Mouse (Mus musculus) T-helper 17 cell (primary cell): Measurements from ENCODE around the gene Rsrc1.

Experiments used
- in situ Hi-C, 2 experiments: fragments of 300-600 bp; cut with MboI, MseI; formaldehyde crosslinking; loops; 1 replicate in 1 of 2; 2 replicates in 1 of 2; pipeline ENCODE4 v1.15.1; 2025; ENCODE audit warnings: high pct_unique_total_duplicates in 2 of 2

The Rsrc1 gene

GRCm38 (mm10) chr3:67358376-67358775, 377.2 kb downstream of the Rsrc1 start:
- in situ Hi-C loops, result loop anchor here (10.0 to 25.0 kb wide), 5 partner anchors 66 to 704 kb away; partner anchors contain the start of genes Rsrc1 (in 1 of the 2), Schip1 (in 1 of the 2) and Shox2 (in 1 of the 2)

- in situ Hi-C loops, result loop anchor here in 1 of 2 experiments (25.0 kb wide), 1 partner anchor 696 kb away; the partner anchor contains the start of gene Schip1
These were observed 385.1 kb downstream of the Rsrc1 start for GRCm38 (mm10) chr3:67366087-67366892.

- in situ Hi-C loops, result loop anchor here in 1 of 2 experiments (25.0 kb wide), 1 partner anchor 695 kb away; the partner anchor contains the start of gene Schip1
These were observed 386.3 kb downstream of the Rsrc1 start for GRCm38 (mm10) chr3:67367481-67367880.

- in situ Hi-C loops, result loop anchor here (5.0 to 25.0 kb wide), 4 partner anchors 58 to 693 kb away; partner anchors contain the start of genes Gfm1 (in 1 of the 2) and Schip1 (in 1 of the 2)
These were observed 388.4 kb downstream of the Rsrc1 start for GRCm38 (mm10) chr3:67369407-67370079.

- in situ Hi-C loops, result loop anchor here (5.0 to 25.0 kb wide), 4 partner anchors 55 to 690 kb away; partner anchors contain the start of genes Gfm1 (in 1 of the 2) and Schip1 (in 1 of the 2)
These were observed 391.0 kb downstream of the Rsrc1 start for GRCm38 (mm10) chr3:67372194-67372593.

GRCm38 (mm10) chr3:67372781-67373180, 391.6 kb downstream of the Rsrc1 start:
- in situ Hi-C loops, result loop anchor here (5.0 to 25.0 kb wide), 4 partner anchors 55 to 690 kb away; partner anchors contain the start of genes Gfm1 (in 1 of the 2) and Schip1 (in 1 of the 2)

GRCm38 (mm10) chr3:67373872-67374271, 392.7 kb downstream of the Rsrc1 start, which contains the start of gene Mlf1:
TSS of gene Mlf1 (plus strand) at chr3:67374097.
- in situ Hi-C loops, result loop anchor here (5.0 to 25.0 kb wide), 4 partner anchors 53 to 688 kb away; partner anchors contain the start of genes Gfm1 (in 1 of the 2) and Schip1 (in 1 of the 2)

- in situ Hi-C loops, result loop anchor here (5.0 to 25.0 kb wide), 4 partner anchors 53 to 688 kb away; partner anchors contain the start of genes Gfm1 (in 1 of the 2) and Schip1 (in 1 of the 2)
These were observed 393.2 kb downstream of the Rsrc1 start for GRCm38 (mm10) chr3:67374360-67374778.

GRCm38 (mm10) chr3:67375063-67375462, 393.9 kb downstream of the Rsrc1 start, which contains the start of gene Gm17402:
TSS of gene Gm17402 (minus strand) at chr3:67375163.
- in situ Hi-C loops, result no loop called here

- in situ Hi-C loops, result no loop called here
These were observed 397.0 kb downstream of the Rsrc1 start for GRCm38 (mm10) chr3:67378215-67378614.
